Mouse (Mus musculus): Measurements from ENCODE around the gene Zfp462. TPM values are rescaled to one million over a fixed set of nuclear protein-coding genes. Genes with fewer than 3 reads are reported as not detected.

Gene Zfp462
- polyA plus RNA-seq, 1 experiment from 2014 or later = 1.1 TPM

- H3K9me3 ChIP-seq (ENCODE audit: control insufficient read depth) = no peaks in the 10 kb centered on the region
- H3K4me3 ChIP-seq (ENCODE audit: low read depth, low read length) = no peak overlapping the region
- no peaks in the 10 kb centered on the region for H3K4me1 ChIP-seq (replicated peaks; ENCODE audit: control insufficient read depth, insufficient read depth, low read length)
- H3K36me3 ChIP-seq (ENCODE audit: control insufficient read depth, insufficient read depth) = peaks cover 17% of the 10 kb centered on the region
- H3K4me2 ChIP-seq (replicated peaks; ENCODE audit: low read depth) = no peak overlapping the region
- no peak overlapping the region for H3K9ac ChIP-seq (ENCODE audit: low read depth, low read length)
- no peak overlapping the region; the same call in 1 of the 2 replicates for H3K27ac ChIP-seq (ENCODE audit: low read depth, low read length)
- ATAC-seq = no peak
- peak; percentile 34; the same call in 1 of the 2 replicates for TF ChIP-seq CTCF (IDR thresholded peaks at IDR 0.05; ENCODE audit: low read depth)
- H3K27me3 ChIP-seq (replicated peaks; ENCODE audit: control insufficient read depth, insufficient read depth, low read length) = no peaks in the 10 kb centered on the region
- WGBS = 70% methylated on average over 10 of the region's 10 CpGs
Observed at GRCm38 (mm10) chr4:55057666-55058455, 113.0 kb downstream of the Zfp462 start.

GRCm38 (mm10) chr4:55058901-55059300 lies 114.1 kb downstream of the Zfp462 start:
- no peaks in the 10 kb centered on the region for H3K9me3 ChIP-seq (ENCODE audit: control insufficient read depth)
- H3K4me3 ChIP-seq (ENCODE audit: low read depth, low read length) = no peak overlapping the region
- 82% methylated on average over 5 of the region's 5 CpGs for WGBS
- no peaks in the 10 kb centered on the region for H3K27me3 ChIP-seq (replicated peaks; ENCODE audit: control insufficient read depth, insufficient read depth, low read length)
- H3K36me3 ChIP-seq (ENCODE audit: control insufficient read depth, insufficient read depth) = peaks cover 12% of the 10 kb centered on the region
- TF ChIP-seq CTCF (IDR thresholded peaks at IDR 0.05; ENCODE audit: low read depth) = no peak
- H3K9ac ChIP-seq (ENCODE audit: low read depth, low read length) = no peak overlapping the region
- H3K27ac ChIP-seq (ENCODE audit: low read depth, low read length) = no peak overlapping the region
- ATAC-seq = no peak
- H3K4me1 ChIP-seq (replicated peaks; ENCODE audit: control insufficient read depth, insufficient read depth, low read length) = no peaks in the 10 kb centered on the region
- no peak overlapping the region for H3K4me2 ChIP-seq (replicated peaks; ENCODE audit: low read depth)

GRCm38 (mm10) chr4:55066341-55067170 lies 121.7 kb downstream of the Zfp462 start:
- H3K4me3 ChIP-seq (ENCODE audit: low read depth, low read length) = no peak overlapping the region
- no peak for TF ChIP-seq CTCF (IDR thresholded peaks at IDR 0.05; ENCODE audit: low read depth)
- no peak for ATAC-seq
- H3K27me3 ChIP-seq (replicated peaks; ENCODE audit: control insufficient read depth, insufficient read depth, low read length) = no peaks in the 10 kb centered on the region
- WGBS = 66% methylated on average over 17 of the region's 17 CpGs
- no peak overlapping the region for H3K27ac ChIP-seq (ENCODE audit: low read depth, low read length)
- H3K4me2 ChIP-seq (replicated peaks; ENCODE audit: low read depth) = no peak overlapping the region
- no peaks in the 10 kb centered on the region for H3K4me1 ChIP-seq (replicated peaks; ENCODE audit: control insufficient read depth, insufficient read depth, low read length)
- H3K9ac ChIP-seq (ENCODE audit: low read depth, low read length) = no peak overlapping the region
- peaks cover 14% of the 10 kb centered on the region; the same call in 1 of the 2 replicates for H3K36me3 ChIP-seq (ENCODE audit: control insufficient read depth, insufficient read depth)
- no peaks in the 10 kb centered on the region for H3K9me3 ChIP-seq (ENCODE audit: control insufficient read depth)

GRCm38 (mm10) chr4:55071535-55071934 lies 126.7 kb downstream of the Zfp462 start:
- Histone ChIP-seq H3K4me1 (replicated peaks; ENCODE audit: control insufficient read depth, insufficient read depth, low read length) (no peaks in the 10 kb centered on the region), H3K4me2 (replicated peaks; ENCODE audit: low read depth) (no peak overlapping the region), H3K9me3 (ENCODE audit: control insufficient read depth) (no peaks in the 10 kb centered on the region), H3K9ac (ENCODE audit: low read depth, low read length) (no peak overlapping the region), H3K27me3 (replicated peaks; ENCODE audit: control insufficient read depth, insufficient read depth, low read length) (no peaks in the 10 kb centered on the region), H3K36me3 (ENCODE audit: control insufficient read depth, insufficient read depth) (peaks cover 19% of the 10 kb centered on the region; the same call in 1 of the 2 replicates), H3K4me3 (ENCODE audit: low read depth, low read length) (no peak overlapping the region), H3K27ac (ENCODE audit: low read depth, low read length) (no peak overlapping the region)
- no peak for ATAC-seq
- 92% methylated on average over 5 of the region's 5 CpGs for WGBS
- TF ChIP-seq CTCF (IDR thresholded peaks at IDR 0.05; ENCODE audit: low read depth) = no peak

- WGBS = 77% methylated on average over 11 of the region's 11 CpGs
- Histone ChIP-seq H3K4me3 (ENCODE audit: low read depth, low read length) (no peak overlapping the region), H3K9ac (ENCODE audit: low read depth, low read length) (no peak overlapping the region), H3K4me1 (replicated peaks; ENCODE audit: control insufficient read depth, insufficient read depth, low read length) (no peaks in the 10 kb centered on the region; the same call in 1 of the 2 replicates), H3K27ac (ENCODE audit: low read depth, low read length) (no peak overlapping the region; the same call in 1 of the 2 replicates), H3K4me2 (replicated peaks; ENCODE audit: low read depth) (no peak overlapping the region), H3K36me3 (ENCODE audit: control insufficient read depth, insufficient read depth) (peaks cover 16% of the 10 kb centered on the region), H3K27me3 (replicated peaks; ENCODE audit: control insufficient read depth, insufficient read depth, low read length) (no peaks in the 10 kb centered on the region), H3K9me3 (ENCODE audit: control insufficient read depth) (no peaks in the 10 kb centered on the region)
- TF ChIP-seq CTCF (IDR thresholded peaks at IDR 0.05; ENCODE audit: low read depth) = 0 out of 2 replicates have a peak, but pooled peaks have one; percentile 16
- ATAC-seq = no peak
Observed at GRCm38 (mm10) chr4:55077133-55077889, 132.5 kb downstream of the Zfp462 start.

Measured in intestine, postnatal 0 days (tissue).